Mouse (Mus musculus) midbrain, embryonic 16.5 days (tissue): ENCODE measurements around the gene Foxb1. TPM values are rescaled to one million over a fixed set of nuclear protein-coding genes. Genes with fewer than 3 reads are reported as not detected.

Source experiments
- ATAC-seq: fragments of 200-750 bp; cut with Nextera tagmentation; 2 replicates; pipeline ENCODE4 v1.8.0; 2017; ENCODE audit warnings: moderate TSS enrichment
- H3K27ac ChIP-seq: fragments of 300-500 bp; sonication (generic); 2 replicates; pipeline ENCODE4 v1.5.1; 2014; ENCODE audit warnings: mild to moderate bottlenecking, low read length, mixed read lengths
- H3K27me3 ChIP-seq: fragments of 300-500 bp; sonication (generic); 2 replicates; pipeline ENCODE4 v1.6.1; 2014; ENCODE audit warnings: low read depth, low read length, mixed read lengths; ENCODE audit not compliant: control insufficient read depth, insufficient read depth
- H3K36me3 ChIP-seq: fragments of 300-500 bp; sonication (generic); 2 replicates; pipeline ENCODE4 v1.6.1; 2014; ENCODE audit warnings: mild to moderate bottlenecking, low read length, moderate library complexity, mixed read lengths; ENCODE audit not compliant: control insufficient read depth, insufficient read depth
- H3K4me1 ChIP-seq: fragments of 300-500 bp; sonication (generic); 2 replicates; pipeline ENCODE4 v1.6.1; 2014; ENCODE audit warnings: mild to moderate bottlenecking, low read length, mixed read lengths; ENCODE audit not compliant: control insufficient read depth, insufficient read depth
- H3K4me2 ChIP-seq: fragments of 300-500 bp; sonication (generic); 2 replicates; pipeline ENCODE4 v1.6.1; 2014; ENCODE audit warnings: mild to moderate bottlenecking, low read length, mixed read lengths
- H3K4me3 ChIP-seq: fragments of 300-500 bp; sonication (generic); 2 replicates; pipeline ENCODE4 v1.5.1; 2014; ENCODE audit warnings: low read depth, mild to moderate bottlenecking, low read length, moderate library complexity, mixed read lengths
- H3K9ac ChIP-seq: fragments of 300-500 bp; sonication (generic); 2 replicates; pipeline ENCODE4 v1.6.1; 2014; ENCODE audit warnings: low read depth, low read length, mixed read lengths
- H3K9me3 ChIP-seq: fragments of 300-500 bp; sonication (generic); replicated peaks from 2 replicates; pipeline ENCODE4 v1.6.1; 2014; ENCODE audit warnings: mild to moderate bottlenecking, low read length, mixed read lengths; ENCODE audit not compliant: control insufficient read depth, poor library complexity, severe bottlenecking
- WGBS: fragments of 180-500 bp; shearing (Covaris S2); extraction: QIAGEN DNeasy Blood & Tissue Kit; methylation state at CpG from one replicate; pipeline ENCODE4 v1.1.7; 2014; 5-methylcytosine and 5-hydroxymethylcytosine counted together
- polyA plus RNA-seq: library from polyadenylated mRNA; unstranded; fragments of >200 nt; fragmentation: Nextera tagmentation; extraction: Ambion mirVana; gene quantifications from 2 replicates; pipeline ENCODE4 v1.2.1, GENCODE M21; 2015

Gene Foxb1
- 12.0 and 15.4 TPM in 2 replicates for polyA plus RNA-seq

- ATAC-seq = peak; percentile 52
- peaks cover 30% of the 10 kb centered on the region for H3K27me3 ChIP-seq
- H3K4me2 ChIP-seq = peak within 1 kb of the TSS; percentile 42
- no peaks in the 10 kb centered on the region for H3K36me3 ChIP-seq
- under 1% methylated on average over 60 of the region's 60 CpGs for WGBS
- H3K4me3 ChIP-seq = peak within 1 kb of the TSS; percentile 45
- H3K27ac ChIP-seq = peak within 1 kb of the TSS; percentile 77
- no peaks in the 10 kb centered on the region for H3K9me3 ChIP-seq
- H3K4me1 ChIP-seq = peaks cover 7% of the 10 kb centered on the region
- H3K9ac ChIP-seq = peak within 1 kb of the TSS; percentile 58
Observed at GRCm38 (mm10) chr9:69760371-69761301, at the start of gene Foxb1. Foxb1 (minus strand) TSS chr9:69760940.

DNA sequence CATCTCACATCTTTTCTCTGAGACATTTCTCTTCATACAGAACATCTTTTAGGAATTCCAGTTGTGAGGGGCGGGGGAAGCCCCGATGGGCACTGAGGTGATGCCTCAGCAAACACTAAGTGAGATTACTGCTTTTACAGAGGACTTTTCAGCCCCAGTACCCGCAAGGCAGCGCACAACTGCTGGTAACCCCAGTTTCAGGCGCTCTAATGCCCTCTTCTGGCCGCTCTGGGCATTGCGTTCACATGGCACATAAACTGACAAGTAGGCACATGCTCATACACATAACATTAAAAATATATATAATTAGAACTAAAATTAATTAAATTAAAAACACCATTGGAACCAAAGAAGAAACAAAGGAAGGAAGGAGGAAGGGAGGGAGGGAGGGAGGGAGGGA, 29.8 kb upstream of the Foxb1 start:
- no peak for ATAC-seq
- H3K9me3 ChIP-seq = no peaks in the 10 kb centered on the region
- WGBS = 62% methylated on average over 7 of the region's 7 CpGs
- no peaks in the 10 kb centered on the region for H3K27me3 ChIP-seq
- H3K27ac ChIP-seq = no peak overlapping the region
- H3K4me1 ChIP-seq = no peaks in the 10 kb centered on the region
- H3K9ac ChIP-seq = no peak overlapping the region
- no peaks in the 10 kb centered on the region for H3K36me3 ChIP-seq
- no peak overlapping the region for H3K4me2 ChIP-seq
- no peak overlapping the region for H3K4me3 ChIP-seq

DNA sequence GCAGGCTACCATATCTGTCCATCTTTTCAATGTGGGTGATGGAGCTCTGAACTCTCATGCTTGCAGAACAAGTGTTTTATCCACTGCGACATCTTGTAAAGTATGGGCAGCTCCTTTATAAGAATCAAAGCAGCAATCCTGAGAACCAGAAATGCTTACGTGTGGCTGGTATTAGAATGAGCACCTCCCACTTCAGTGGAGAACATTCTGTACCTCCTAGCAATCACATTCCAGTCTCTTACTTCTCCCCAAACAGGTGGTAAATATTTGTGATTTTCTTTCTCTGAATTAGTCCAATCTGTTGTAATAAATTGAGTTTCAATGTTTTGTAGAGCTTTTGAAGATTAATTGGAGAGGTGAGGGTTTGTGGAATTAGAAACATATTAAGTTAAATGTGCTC, 19.3 kb upstream of the Foxb1 start:
- WGBS = 86% methylated on average over 2 of the region's 2 CpGs
- H3K9ac ChIP-seq = no peak overlapping the region
- no peaks in the 10 kb centered on the region for H3K9me3 ChIP-seq
- H3K4me1 ChIP-seq = no peaks in the 10 kb centered on the region
- no peak overlapping the region for H3K4me2 ChIP-seq
- no peaks in the 10 kb centered on the region; the same call in 1 of the 2 replicates for H3K27me3 ChIP-seq
- no peak overlapping the region for H3K4me3 ChIP-seq
- H3K27ac ChIP-seq = no peak overlapping the region
- no peak for ATAC-seq
- no peaks in the 10 kb centered on the region for H3K36me3 ChIP-seq

- peaks cover 33% of the 10 kb centered on the region for H3K27me3 ChIP-seq
- no peak overlapping the region for H3K9ac ChIP-seq
- no peak overlapping the region for H3K27ac ChIP-seq
- H3K4me2 ChIP-seq = no peak overlapping the region; the same call in 1 of the 2 replicates
- 10% methylated on average over 21 of the region's 21 CpGs for WGBS
- H3K4me1 ChIP-seq = no peaks in the 10 kb centered on the region; the same call in 1 of the 2 replicates
- H3K36me3 ChIP-seq = no peaks in the 10 kb centered on the region
- no peak overlapping the region for H3K4me3 ChIP-seq
- no peak for ATAC-seq
- H3K9me3 ChIP-seq = no peaks in the 10 kb centered on the region
Observed at GRCm38 (mm10) chr9:69769949-69770585, 9.3 kb upstream of the Foxb1 start.

GRCm38 (mm10) chr9:69769091-69769948, 8.6 kb upstream of the Foxb1 start:
- no peak for ATAC-seq
- WGBS = 1% methylated on average over 36 of the region's 36 CpGs
- no peaks in the 10 kb centered on the region for H3K36me3 ChIP-seq
- peak overlapping the region; percentile 1; the same call in 1 of the 2 replicates for H3K4me3 ChIP-seq
- H3K4me1 ChIP-seq = no peaks in the 10 kb centered on the region; the same call in 1 of the 2 replicates
- H3K27me3 ChIP-seq = peaks cover 33% of the 10 kb centered on the region
- no peak overlapping the region for H3K9ac ChIP-seq
- H3K9me3 ChIP-seq = no peaks in the 10 kb centered on the region
- H3K4me2 ChIP-seq = peak overlapping the region; percentile 38
- H3K27ac ChIP-seq = 0 out of 2 replicates have a peak overlapping the region, but pooled peaks have one; percentile 40

DNA sequence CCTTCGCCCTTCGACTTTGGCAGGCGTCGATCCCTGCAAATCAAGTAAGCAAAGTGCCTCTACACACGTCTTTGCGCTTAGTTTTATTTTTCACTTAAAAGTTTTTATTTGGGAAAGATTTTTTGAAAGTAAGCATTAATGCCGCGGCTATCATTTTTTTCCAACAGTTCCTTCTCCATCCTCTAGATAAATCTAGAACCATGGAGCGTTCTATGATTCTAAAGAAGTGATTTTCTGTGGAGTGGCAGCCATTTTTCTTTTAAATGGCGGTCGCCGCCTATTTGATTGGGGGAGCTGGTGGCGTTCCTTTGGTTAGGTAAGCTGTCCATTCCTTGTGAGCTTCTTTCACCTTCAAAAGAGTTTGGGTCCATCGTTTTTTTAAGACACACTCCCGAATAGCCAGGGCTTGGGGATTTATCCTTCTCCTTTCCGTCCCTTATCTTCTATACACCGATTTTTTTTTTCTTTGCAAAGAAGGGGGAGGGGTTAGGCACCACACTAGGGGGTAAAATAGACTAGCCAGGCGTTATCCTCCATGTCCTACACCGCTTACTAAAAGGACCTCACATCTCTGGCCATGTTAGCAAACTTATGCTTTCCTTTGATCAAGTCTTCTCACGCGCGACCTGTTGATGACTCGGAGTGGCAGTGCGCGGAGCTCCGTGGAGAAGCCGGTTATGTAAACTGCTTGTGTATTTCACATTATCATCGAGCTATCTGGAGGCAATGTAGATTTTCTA, 7.6 kb upstream of the Foxb1 start:
- H3K36me3 ChIP-seq = no peaks in the 10 kb centered on the region
- WGBS = 1% methylated on average over 28 of the region's 28 CpGs
- no peak overlapping the region for H3K9ac ChIP-seq
- H3K4me3 ChIP-seq = peak overlapping the region; percentile 17; the same call in 1 of the 2 replicates
- no peak for ATAC-seq
- peaks cover 29% of the 10 kb centered on the region for H3K27me3 ChIP-seq
- 0 out of 2 replicates have a peak overlapping the region, but pooled peaks have one; percentile 44 for H3K27ac ChIP-seq
- peak overlapping the region; percentile 38 for H3K4me2 ChIP-seq
- H3K4me1 ChIP-seq = no peaks in the 10 kb centered on the region; the same call in 1 of the 2 replicates
- H3K9me3 ChIP-seq = no peaks in the 10 kb centered on the region

DNA sequence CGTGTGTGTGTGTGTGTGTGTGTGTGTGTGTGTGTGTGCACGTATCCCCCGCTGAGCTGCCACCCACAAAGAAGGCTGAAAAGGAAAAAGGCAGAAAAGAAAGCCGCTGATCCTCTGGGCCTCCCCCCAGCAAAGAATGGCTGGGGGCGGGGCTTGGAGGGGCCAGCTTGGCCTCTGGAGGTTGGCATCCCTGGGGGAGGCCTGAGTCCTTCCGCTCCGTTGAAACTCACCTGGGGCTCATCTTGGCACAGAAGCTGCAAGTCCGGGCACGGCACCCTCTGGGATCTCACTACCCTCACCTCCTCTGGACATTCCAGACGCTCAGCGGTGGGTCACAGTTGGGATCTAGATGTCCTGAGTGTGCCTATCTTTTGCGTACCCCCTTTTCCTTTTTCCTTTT, 6.7 kb upstream of the Foxb1 start:
- Histone ChIP-seq H3K9me3 (no peaks in the 10 kb centered on the region), H3K36me3 (no peaks in the 10 kb centered on the region), H3K4me1 (no peaks in the 10 kb centered on the region; the same call in 1 of the 2 replicates), H3K4me3 (peak overlapping the region; percentile 17; the same call in 1 of the 2 replicates), H3K27ac (peak overlapping the region; percentile 44), H3K27me3 (peaks cover 29% of the 10 kb centered on the region), H3K9ac (no peak overlapping the region), H3K4me2 (peak overlapping the region; percentile 26)
- under 1% methylated on average over 9 of the region's 12 CpGs for WGBS
- no peak for ATAC-seq

GRCm38 (mm10) chr9:69766936-69767335, 6.2 kb upstream of the Foxb1 start:
- H3K36me3 ChIP-seq = no peaks in the 10 kb centered on the region
- ATAC-seq = no peak
- under 1% methylated on average over 4 of the region's 4 CpGs for WGBS
- peaks cover 29% of the 10 kb centered on the region for H3K27me3 ChIP-seq
- no peaks in the 10 kb centered on the region for H3K9me3 ChIP-seq
- H3K4me2 ChIP-seq = no peak overlapping the region
- no peak overlapping the region for H3K4me3 ChIP-seq
- H3K4me1 ChIP-seq = no peaks in the 10 kb centered on the region; the same call in 1 of the 2 replicates
- no peak overlapping the region for H3K9ac ChIP-seq
- no peak overlapping the region for H3K27ac ChIP-seq
